Mouse (Mus musculus): ENCODE measurements at regions not wholly inside any gene's neighbourhood (a gene's known extent, or its start where the extent isn't known, plus 50 kb on each side); places are given as distances from the start of the nearest gene placed in this dataset.
A peak's percentile ranks its signal among the peaks of the same experiment; 100 is the strongest.

DNA sequence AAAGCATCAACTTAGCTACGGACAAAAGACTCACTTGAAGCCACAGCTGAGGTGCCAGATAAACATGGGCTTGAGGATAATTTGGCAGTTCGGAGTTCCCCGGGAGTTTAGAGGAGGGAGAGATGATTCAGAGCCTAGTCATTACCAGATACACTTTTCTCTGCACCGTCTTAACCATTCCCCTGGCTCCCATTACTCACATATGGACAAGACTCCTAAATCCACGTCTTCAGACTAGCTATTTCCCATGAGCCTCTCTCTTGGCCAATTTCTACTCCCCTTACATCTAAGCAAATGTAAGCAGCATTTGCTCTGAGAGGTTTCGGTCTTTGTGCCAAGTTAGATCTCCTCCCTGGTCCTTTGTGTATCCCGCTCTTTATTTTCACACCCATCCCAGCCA is 100.4 kb upstream of the Olfm4 start:
- H3K27me3 ChIP-seq (replicated peaks; ENCODE audit: low read depth, poor library complexity, severe bottlenecking) = no peaks in the 10 kb centered on the region
- no peak for DNase-seq (ENCODE audit: low spot score)
- H3K4me3 ChIP-seq = no peak overlapping the region
- WGBS = 77% methylated on average over 7 of the region's 7 CpGs
- H3K27ac ChIP-seq (replicated peaks) = no peak overlapping the region
- H3K9me3 ChIP-seq = no peaks in the 10 kb centered on the region
- no peaks in the 10 kb centered on the region for H3K36me3 ChIP-seq (replicated peaks)
- peaks cover 32% of the 10 kb centered on the region for H3K4me1 ChIP-seq

DNA sequence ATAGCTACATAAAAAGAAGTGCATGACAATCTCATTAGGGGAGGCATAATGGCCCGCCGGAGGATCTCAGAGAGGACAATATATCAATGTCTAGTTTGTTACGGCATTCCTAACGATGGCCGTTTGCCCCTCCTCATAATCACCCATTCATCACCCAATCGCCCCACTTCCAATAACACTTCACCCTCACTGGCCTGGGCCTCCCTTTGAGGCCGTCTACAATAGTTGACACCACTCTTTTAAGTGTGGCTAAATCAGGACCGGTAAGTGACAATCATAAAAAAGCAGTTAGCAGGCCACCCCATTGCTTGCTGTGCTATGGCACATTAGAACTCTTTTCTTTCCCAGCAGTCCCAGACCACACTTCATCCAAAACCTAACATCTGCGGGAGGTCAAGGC is 102.2 kb upstream of the Olfm4 start:
- WGBS = 69% methylated on average over 9 of the region's 9 CpGs
- Histone ChIP-seq H3K27me3 (replicated peaks; ENCODE audit: low read depth, poor library complexity, severe bottlenecking) (0 out of 2 replicates have a peak, but pooled peaks cover 8% of the 10 kb centered on the region), H3K4me1 (peaks cover 35% of the 10 kb centered on the region), H3K36me3 (replicated peaks) (no peaks in the 10 kb centered on the region), H3K27ac (replicated peaks) (no peak overlapping the region), H3K9me3 (no peaks in the 10 kb centered on the region), H3K4me3 (no peak overlapping the region)
- DNase-seq (ENCODE audit: low spot score) = no peak

DNA sequence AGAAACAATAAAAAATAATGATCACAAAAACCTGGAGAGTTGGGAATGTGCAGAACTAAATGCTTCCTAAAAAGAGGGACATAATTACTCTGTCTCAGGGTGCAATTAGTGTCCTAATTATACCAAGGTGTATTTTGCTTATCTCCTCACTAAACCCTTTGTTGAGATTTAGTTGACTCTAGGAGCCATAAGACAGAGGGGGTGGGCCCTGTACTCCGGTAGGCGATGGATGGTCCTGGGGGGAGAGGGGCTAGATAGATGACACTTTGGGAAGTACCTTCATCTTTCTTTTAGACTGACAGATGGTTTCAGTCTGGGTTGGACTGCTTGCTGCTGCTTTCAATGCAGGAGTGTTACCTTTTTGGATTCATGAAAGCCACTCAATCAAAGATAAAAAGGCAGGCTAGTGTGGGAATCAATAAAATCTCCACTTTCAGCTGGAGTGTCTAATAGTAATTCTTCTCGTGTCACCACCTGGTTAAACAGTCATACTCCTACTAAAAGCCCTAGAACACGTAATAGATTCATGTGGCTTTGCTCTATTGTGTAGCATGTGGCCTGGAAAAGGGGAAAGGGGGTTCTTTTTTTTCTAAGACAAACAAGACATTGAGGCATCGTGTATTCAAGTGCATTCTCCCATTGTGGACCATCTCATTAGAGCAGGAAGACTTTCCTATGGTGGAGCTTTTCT is 103.7 kb upstream of the Olfm4 start:
- no peak overlapping the region for H3K4me3 ChIP-seq
- no peak for DNase-seq (ENCODE audit: low spot score)
- peaks cover 23% of the 10 kb centered on the region for H3K4me1 ChIP-seq
- no peaks in the 10 kb centered on the region for H3K9me3 ChIP-seq
- H3K27me3 ChIP-seq (replicated peaks; ENCODE audit: low read depth, poor library complexity, severe bottlenecking) = 0 out of 2 replicates have a peak, but pooled peaks cover 8% of the 10 kb centered on the region
- no peak overlapping the region for H3K27ac ChIP-seq (replicated peaks)
- no peaks in the 10 kb centered on the region for H3K36me3 ChIP-seq (replicated peaks)
- 53% methylated on average over 5 of the region's 5 CpGs for WGBS

DNA sequence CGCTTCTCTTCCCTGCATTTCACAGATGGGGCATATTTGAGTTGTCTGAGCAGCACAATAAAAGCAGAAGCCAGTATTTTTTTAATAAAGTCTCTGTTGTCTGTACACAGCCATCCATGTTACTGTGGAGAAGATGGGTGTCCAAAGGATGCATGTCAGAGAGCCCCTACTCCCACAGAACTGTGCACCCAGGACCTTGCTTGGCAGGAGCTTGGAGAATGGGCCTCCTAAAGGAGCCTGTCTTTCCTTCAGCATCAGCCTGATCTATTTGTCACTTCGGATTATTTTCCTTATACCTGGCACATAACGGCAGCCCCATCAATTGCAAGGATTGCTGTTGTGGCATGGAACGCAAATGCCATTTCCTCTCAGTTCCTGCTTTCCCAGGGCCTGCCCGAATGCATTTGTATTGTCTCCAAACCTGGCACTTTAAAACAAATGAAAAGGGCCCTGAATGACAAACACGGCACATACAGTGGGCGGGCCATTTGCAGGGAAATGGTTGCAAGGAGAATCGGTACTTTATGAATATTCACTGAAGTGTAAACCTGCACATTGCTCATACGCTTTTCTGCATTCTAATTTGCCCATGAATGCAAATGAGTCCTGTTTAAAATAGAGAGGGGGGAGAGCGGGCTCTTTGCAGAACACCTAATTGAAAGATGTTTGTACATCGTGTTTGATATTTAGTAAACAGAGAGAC is 104.4 kb upstream of the Olfm4 start:
- peaks cover 23% of the 10 kb centered on the region for H3K4me1 ChIP-seq
- 81% methylated on average over 11 of the region's 11 CpGs for WGBS
- H3K4me3 ChIP-seq = no peak overlapping the region
- H3K36me3 ChIP-seq (replicated peaks) = no peaks in the 10 kb centered on the region
- no peaks in the 10 kb centered on the region for H3K9me3 ChIP-seq
- no peak overlapping the region for H3K27ac ChIP-seq (replicated peaks)
- DNase-seq (ENCODE audit: low spot score) = no peak
- 0 out of 2 replicates have a peak, but pooled peaks cover 8% of the 10 kb centered on the region for H3K27me3 ChIP-seq (replicated peaks; ENCODE audit: low read depth, poor library complexity, severe bottlenecking)

DNA sequence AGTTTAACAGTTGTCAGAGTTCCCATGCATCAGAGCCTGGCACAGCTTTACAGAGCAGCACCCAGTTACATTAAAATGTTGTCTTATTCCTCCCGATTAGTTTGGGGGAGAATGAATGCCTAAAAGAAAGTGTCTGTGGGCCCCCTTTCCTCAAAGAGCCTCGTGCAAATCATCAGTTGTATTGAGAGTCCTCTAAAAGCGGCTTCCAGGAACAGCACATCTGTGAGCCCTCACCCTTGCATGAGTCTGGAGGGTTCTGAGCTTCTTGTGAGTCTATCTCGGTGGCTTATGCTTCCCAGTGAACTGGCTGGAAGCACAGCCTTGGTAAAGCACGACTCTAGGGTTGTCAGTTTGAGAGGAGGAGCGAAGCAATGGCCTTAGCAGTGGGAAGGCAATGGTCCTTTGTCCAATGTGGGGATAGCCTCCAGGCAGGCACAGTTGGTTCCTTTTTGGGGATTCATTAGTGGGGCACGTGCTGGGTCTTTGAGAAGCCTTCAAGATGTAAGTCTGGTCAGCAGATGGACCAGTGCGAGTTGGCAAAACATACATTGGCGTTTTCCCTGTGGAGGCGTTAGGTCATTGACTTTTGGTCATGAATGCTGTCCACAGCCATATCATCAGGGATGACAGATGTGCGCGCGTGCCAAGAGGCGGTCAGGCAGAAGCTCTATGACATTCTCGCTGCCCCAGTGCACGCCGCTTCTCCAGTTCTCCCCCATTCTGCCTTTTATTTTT is 105.4 kb upstream of the Olfm4 start:
- no peak for DNase-seq (ENCODE audit: low spot score)
- WGBS = 78% methylated on average over 17 of the region's 17 CpGs
- H3K4me1 ChIP-seq = peaks cover 25% of the 10 kb centered on the region

DNA sequence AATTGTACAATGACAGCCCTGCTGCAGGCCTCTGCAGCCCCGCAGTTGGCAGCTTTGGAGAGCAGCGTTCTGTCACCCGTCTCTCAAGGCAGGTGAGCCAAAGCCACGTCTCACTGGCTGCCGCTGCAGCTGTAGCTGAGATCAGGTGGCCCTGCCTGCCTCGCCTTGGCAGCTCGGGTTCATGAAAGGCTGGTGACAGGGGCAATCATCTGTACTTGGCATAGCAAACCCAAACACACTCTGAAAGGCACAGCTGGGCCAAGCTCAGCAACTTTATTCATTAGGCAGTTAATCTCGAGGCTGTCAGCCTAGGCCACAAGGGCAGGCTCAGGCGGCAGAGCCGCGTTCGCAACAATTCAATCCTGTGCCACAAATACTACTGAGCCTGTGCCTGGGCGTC is 102.0 kb upstream of the Pcdh8 start:
- 0 out of 2 replicates have a peak overlapping the region, but pooled peaks have one; percentile 19 for H3K27ac ChIP-seq (replicated peaks)
- H3K4me1 ChIP-seq = peaks cover 10% of the 10 kb centered on the region; the same call in 1 of the 2 replicates
- H3K9me3 ChIP-seq = no peaks in the 10 kb centered on the region
- WGBS = 62% methylated on average over 13 of the region's 13 CpGs
- H3K27me3 ChIP-seq (replicated peaks; ENCODE audit: low read depth, poor library complexity, severe bottlenecking) = 0 out of 2 replicates have a peak, but pooled peaks cover 8% of the 10 kb centered on the region
- H3K4me3 ChIP-seq = no peak overlapping the region
- no peaks in the 10 kb centered on the region for H3K36me3 ChIP-seq (replicated peaks)
- no peak for DNase-seq (ENCODE audit: low spot score)

More for the DNA sequence above, 105.4 kb upstream of the Olfm4 start:
- H3K36me3 ChIP-seq (replicated peaks) = no peaks in the 10 kb centered on the region
- no peaks in the 10 kb centered on the region for H3K9me3 ChIP-seq
- no peak overlapping the region for H3K4me3 ChIP-seq
- H3K27me3 ChIP-seq (replicated peaks; ENCODE audit: low read depth, poor library complexity, severe bottlenecking) = 0 out of 2 replicates have a peak, but pooled peaks cover 8% of the 10 kb centered on the region
- H3K27ac ChIP-seq (replicated peaks) = no peak overlapping the region

DNA sequence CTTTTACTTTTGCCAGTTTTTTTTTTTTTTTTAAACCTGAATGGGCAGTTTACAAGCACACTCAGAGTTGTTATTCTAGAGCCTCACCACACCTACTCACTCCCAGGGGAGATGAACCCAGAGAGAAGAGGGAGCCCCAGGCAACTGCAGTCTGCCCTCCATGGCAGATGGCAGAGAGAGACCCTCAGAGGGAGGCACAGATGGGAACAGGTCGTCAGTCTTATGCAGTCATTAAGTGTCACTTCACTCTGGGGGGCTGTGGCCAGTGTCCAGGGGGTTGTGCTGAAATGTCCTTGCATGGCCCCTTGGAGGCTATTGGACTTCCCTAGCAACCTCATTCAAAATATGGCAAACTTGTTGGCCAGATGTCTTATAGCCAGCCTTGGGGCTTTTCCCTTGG is 101.3 kb upstream of the Pcdh8 start:
- Histone ChIP-seq H3K4me3 (no peak overlapping the region), H3K9me3 (no peaks in the 10 kb centered on the region), H3K27me3 (replicated peaks; ENCODE audit: low read depth, poor library complexity, severe bottlenecking) (0 out of 2 replicates have a peak, but pooled peaks cover 1% of the 10 kb centered on the region), H3K36me3 (replicated peaks) (no peaks in the 10 kb centered on the region), H3K27ac (replicated peaks) (no peak overlapping the region), H3K4me1 (peaks cover 10% of the 10 kb centered on the region; the same call in 1 of the 2 replicates)
- DNase-seq (ENCODE audit: low spot score) = no peak
- WGBS = 20% methylated on average over 1 of the region's 1 CpGs

DNA sequence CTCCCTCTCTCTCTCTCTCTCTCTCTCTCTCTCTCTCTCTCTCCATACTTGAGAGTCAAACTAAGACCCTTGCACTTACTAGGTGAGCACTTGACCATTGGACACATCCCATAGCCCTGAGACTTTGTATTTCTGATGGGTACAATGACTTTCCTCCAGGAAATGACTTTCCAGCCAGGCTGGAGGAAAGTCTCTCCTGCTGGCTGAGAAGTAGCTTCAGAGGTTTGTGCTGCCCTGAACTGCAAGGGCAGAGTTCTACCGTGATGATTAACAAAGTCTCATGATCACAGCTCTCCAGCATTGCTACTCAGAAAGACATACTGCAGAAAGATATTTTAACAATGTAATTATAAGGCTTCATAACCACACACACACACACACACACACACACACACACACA is 98.2 kb upstream of the Pcdh8 start:
- WGBS = 73% methylated on average over 1 of the region's 1 CpGs
- no peaks in the 10 kb centered on the region for H3K27me3 ChIP-seq (replicated peaks; ENCODE audit: low read depth, poor library complexity, severe bottlenecking)
- no peak for DNase-seq (ENCODE audit: low spot score)

DNA sequence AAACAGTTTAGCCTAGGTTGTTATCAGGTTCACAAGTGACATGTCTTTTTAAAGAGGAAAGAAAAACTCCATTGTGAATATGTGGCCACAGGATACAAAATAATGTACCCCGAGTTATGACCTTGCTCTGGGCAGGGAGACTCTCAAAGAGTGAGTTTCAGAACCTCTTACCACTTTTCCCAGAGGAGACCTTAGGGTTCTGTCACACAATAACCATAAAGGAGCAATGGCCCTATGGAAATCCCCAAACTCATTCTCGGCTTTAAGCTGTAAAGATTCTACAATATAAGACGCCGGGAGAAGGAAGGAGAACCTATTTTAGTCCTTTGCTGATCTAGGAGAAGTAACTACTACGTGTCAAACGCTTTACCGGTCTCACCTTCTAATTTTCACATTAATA is 85.1 kb upstream of the Pcdh8 start:
- WGBS = 90% methylated on average over 7 of the region's 7 CpGs
- no peak for DNase-seq (ENCODE audit: low spot score)
- Histone ChIP-seq H3K27me3 (replicated peaks; ENCODE audit: low read depth, poor library complexity, severe bottlenecking) (no peaks in the 10 kb centered on the region), H3K4me3 (no peak overlapping the region), H3K9me3 (no peaks in the 10 kb centered on the region), H3K36me3 (replicated peaks) (no peaks in the 10 kb centered on the region), H3K27ac (replicated peaks) (no peak overlapping the region), H3K4me1 (no peaks in the 10 kb centered on the region)

More for the DNA sequence above, 98.2 kb upstream of the Pcdh8 start:
- Histone ChIP-seq H3K4me1 (peaks cover 10% of the 10 kb centered on the region; the same call in 1 of the 2 replicates), H3K27ac (replicated peaks) (no peak overlapping the region), H3K36me3 (replicated peaks) (no peaks in the 10 kb centered on the region), H3K4me3 (no peak overlapping the region), H3K9me3 (no peaks in the 10 kb centered on the region)

DNA sequence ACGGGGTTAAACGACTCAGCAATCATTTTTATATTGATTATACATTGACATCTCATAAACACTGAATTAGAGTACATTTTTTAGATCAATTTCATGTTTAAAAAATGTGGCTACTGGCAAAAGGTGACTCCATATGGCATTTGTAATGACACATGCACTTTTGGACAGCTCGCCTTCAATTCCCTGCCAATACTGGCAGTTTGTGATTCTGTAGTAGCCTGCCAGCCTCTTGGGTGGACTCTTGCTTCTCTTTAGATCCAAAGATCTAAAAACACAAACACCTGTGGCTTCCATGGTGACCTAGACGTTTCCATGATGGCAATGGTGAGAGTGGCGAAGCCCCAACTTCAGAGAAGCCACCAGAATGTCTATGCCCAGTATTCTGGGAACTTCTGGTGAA is 83.1 kb upstream of the Pcdh8 start:
- WGBS = 88% methylated on average over 5 of the region's 5 CpGs
- Histone ChIP-seq H3K9me3 (no peaks in the 10 kb centered on the region), H3K27ac (replicated peaks) (no peak overlapping the region), H3K4me1 (no peaks in the 10 kb centered on the region), H3K27me3 (replicated peaks; ENCODE audit: low read depth, poor library complexity, severe bottlenecking) (no peaks in the 10 kb centered on the region), H3K36me3 (replicated peaks) (no peaks in the 10 kb centered on the region), H3K4me3 (no peak overlapping the region)
- no peak for DNase-seq (ENCODE audit: low spot score)

DNA sequence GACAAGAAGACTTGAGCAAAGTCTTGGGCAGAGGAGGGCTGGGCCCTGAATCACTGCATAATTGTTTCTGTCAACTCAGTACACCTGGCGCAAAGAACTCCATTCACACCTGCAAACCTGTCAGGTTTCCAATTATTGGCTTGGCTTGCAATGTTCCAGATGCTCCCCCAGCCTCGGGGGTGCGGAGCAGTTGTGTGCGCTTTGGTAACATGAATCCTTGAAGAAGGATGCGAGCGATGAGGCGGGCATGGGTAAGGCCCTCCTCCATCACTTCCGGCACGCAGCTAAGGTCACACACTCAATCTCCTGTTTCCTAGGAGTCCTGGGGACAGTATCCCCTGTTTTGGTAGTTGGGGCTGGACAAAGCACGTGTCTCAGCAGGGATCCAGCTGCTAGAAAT is 81.6 kb upstream of the Pcdh8 start:
- Histone ChIP-seq H3K9me3 (no peaks in the 10 kb centered on the region), H3K4me3 (no peak overlapping the region), H3K36me3 (replicated peaks) (no peaks in the 10 kb centered on the region), H3K27me3 (replicated peaks; ENCODE audit: low read depth, poor library complexity, severe bottlenecking) (no peaks in the 10 kb centered on the region), H3K27ac (replicated peaks) (no peak overlapping the region), H3K4me1 (no peaks in the 10 kb centered on the region)
- peak; percentile 14 for DNase-seq (ENCODE audit: low spot score)
- 73% methylated on average over 10 of the region's 10 CpGs for WGBS

DNA sequence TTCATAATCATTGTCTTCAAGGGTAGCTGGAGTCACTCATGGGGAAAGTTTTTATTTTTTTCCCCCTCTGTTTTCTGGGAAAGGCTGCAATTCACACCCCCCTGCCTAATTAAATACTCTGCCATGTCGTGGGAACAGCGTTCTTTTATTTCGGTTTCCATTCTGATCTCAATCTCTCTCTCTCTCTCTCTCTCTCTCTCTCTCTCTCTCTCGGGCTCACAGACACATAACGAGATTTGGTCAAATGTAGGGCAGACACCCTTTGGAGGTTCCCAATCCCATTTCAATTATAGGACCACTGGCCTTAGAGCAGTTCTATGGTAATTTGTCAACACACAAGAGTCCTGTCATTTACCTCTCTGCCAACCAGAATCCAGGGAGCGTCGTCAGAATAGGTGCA is 80.7 kb upstream of the Pcdh8 start:
- Histone ChIP-seq H3K9me3 (no peaks in the 10 kb centered on the region), H3K4me1 (no peaks in the 10 kb centered on the region), H3K27ac (replicated peaks) (no peak overlapping the region), H3K27me3 (replicated peaks; ENCODE audit: low read depth, poor library complexity, severe bottlenecking) (no peaks in the 10 kb centered on the region), H3K36me3 (replicated peaks) (no peaks in the 10 kb centered on the region), H3K4me3 (no peak overlapping the region)
- WGBS = 75% methylated on average over 7 of the region's 7 CpGs
- DNase-seq (ENCODE audit: low spot score) = no peak

Measured in embryonic facial prominence, embryonic 10.5 days (tissue).